Mouse (Mus musculus): Measurements from ENCODE around the gene 1700047I17Rik2. TPM values are rescaled to one million over a fixed set of nuclear protein-coding genes. Genes with fewer than 3 reads are reported as not detected.
"Not testable (repeated sequence)": the region's sequence is repeated elsewhere in the genome, so short reads cannot be mapped to it uniquely, and the experiment has no call there.

The 1700047I17Rik2 gene
- not detected in 2 replicates for polyA plus RNA-seq (2015; fragmentation: Nextera tagmentation; extraction: Ambion mirVana)

DNA sequence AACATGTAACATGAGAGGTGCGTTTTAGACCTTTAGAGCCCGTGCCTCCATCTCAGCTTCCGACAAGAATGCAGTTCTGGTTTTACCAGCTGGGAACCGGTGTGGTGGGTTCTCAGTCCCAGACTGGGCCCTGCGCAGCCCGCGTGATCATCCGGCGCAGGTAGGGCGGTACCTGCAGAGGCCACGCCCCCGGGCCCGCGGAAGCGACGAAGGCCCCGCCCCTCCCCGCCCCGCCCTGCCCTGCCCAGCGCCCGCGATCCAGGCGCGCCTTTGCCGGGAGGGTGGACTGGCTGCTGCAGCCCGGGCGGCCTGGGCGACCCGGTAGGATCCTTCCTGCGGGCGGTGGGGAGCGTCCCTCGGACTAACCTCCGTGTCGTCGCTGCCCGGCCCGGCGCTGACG is at the start of gene 1700047I17Rik2:
Gene 1700047I17Rik2 (plus strand): TSS at position 287 of the 400 bp plus-strand sequence.
- not testable (repeated sequence) for H3K27ac ChIP-seq; H3K9ac ChIP-seq; H3K9me3 ChIP-seq (replicated peaks); H3K36me3 ChIP-seq; H3K27me3 ChIP-seq; H3K4me1 ChIP-seq (replicated peaks); H3K4me2 ChIP-seq; H3K4me3 ChIP-seq
- no CpG with 5 or more reads among the region's 40 CpGs for WGBS
- peak; percentile 96 for ATAC-seq (replicated peaks; ENCODE audit: insufficient number of reproducible peaks, insufficient read depth, low FRiP score, low read depth)

DNA sequence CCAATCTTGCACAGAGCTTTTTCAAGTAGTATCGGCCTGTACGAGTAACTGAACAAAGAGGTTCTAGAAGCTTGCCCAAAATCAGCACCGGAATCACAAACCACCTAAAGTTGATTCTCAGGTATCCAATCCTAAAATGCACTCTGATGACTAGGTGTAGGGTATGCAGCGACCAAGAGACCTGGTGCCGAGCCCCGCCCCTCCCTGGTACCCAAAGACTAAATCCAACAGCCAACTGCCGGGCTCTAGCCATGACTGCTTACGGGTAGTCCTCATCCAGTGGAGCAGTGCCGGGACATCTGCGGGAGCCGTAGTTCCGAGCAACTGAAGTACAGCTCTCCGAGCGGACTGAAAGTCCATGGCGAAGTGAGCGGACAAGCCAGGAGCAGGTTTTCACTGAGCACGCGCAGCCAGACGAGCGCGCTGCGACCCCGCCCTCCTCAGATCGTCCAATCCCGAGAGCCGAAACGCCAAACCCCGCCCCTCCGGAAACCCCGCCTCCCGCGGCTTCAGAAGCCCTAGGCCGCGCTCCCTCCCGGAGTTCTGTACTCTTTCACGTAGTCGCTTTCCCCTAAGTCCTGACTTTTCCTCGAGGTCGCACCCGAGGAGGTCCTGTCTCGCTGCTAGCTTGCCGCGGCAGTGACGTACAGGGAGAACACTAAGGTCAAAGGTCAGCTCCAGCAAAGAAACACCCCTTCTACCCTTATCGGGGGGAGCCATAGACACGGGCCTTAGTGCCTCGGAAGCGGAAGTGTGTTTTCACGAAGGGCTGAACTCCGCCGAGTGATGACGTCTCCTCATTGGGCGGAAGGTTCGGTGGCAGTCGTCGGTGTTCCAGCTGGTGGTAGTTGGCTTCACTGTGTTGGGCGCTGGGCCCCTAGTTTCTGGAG is 44.6 kb upstream of the 1700047I17Rik2 start, which contains the start of gene Srp54b:
Gene Srp54b (plus strand): TSS at position 546 of the 890 bp plus-strand sequence.
- no CpG with 5 or more reads among the region's 57 CpGs for WGBS
- H3K4me3 ChIP-seq: peak within 1 kb of the TSS; percentile 39
- H3K4me1 ChIP-seq (replicated peaks); H3K4me2 ChIP-seq; H3K9me3 ChIP-seq (replicated peaks); H3K27me3 ChIP-seq; H3K9ac ChIP-seq; H3K27ac ChIP-seq; H3K36me3 ChIP-seq: not testable (repeated sequence)
- peak; percentile 96 for ATAC-seq (replicated peaks; ENCODE audit: insufficient number of reproducible peaks, insufficient read depth, low FRiP score, low read depth)

DNA sequence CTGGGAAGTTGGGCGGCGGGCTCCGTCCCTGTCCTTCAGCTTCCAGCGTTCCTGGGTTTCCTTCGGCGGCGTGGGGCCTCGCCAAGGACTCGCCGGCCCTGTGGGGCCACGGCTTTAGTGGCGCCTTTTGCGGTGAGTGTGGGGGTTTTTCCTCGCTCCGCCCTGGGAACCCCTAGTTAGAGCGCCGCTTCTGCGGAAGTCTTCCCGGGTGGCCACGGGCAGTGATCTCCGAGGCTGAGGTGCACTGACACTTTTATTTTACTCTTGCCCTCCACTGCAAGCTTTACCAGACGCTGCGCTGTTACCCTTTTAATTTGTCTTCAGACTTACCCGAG is 44.0 kb upstream of the 1700047I17Rik2 start:
- H3K4me2 ChIP-seq; H3K9ac ChIP-seq; H3K27me3 ChIP-seq; H3K36me3 ChIP-seq; H3K27ac ChIP-seq; H3K9me3 ChIP-seq (replicated peaks); H3K4me1 ChIP-seq (replicated peaks): not testable (repeated sequence)
- H3K4me3 ChIP-seq: peak overlapping the region; percentile 39
- WGBS: under 1% methylated on average over 10 of the region's 24 CpGs
- peak; percentile 36 for ATAC-seq (replicated peaks; ENCODE audit: insufficient number of reproducible peaks, insufficient read depth, low FRiP score, low read depth)

DNA sequence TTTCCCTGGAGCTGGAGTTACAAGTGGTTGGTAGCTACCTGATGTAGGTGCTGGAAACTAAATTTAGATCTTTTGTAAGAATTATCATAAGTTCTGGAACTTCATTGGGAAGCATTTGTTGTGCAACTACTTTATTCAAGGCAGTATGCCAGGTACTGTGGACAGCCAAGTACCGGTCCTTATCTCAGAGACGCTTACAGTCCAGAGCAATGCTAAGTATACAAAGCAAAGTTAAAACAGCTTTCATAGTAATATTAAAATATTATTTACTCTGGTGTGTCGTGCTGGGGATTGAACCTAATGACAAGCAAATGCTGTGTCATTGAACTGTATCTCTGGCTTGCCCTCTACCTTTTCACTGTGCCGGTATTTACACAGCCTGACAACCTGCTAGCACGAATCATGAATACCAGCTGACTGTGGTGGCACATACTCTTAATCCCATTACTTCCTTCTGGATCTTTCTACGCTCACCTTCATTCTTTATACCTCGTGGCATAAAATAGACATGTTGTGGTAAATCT is 32.3 kb upstream of the 1700047I17Rik2 start:
- H3K9ac ChIP-seq; H3K4me1 ChIP-seq (replicated peaks); H3K36me3 ChIP-seq; H3K9me3 ChIP-seq (replicated peaks); H3K4me2 ChIP-seq; H3K4me3 ChIP-seq; H3K27ac ChIP-seq; ATAC-seq (replicated peaks; ENCODE audit: insufficient number of reproducible peaks, insufficient read depth, low FRiP score, low read depth); H3K27me3 ChIP-seq: not testable (repeated sequence)
- no CpG with 5 or more reads among the region's 7 CpGs for WGBS

DNA sequence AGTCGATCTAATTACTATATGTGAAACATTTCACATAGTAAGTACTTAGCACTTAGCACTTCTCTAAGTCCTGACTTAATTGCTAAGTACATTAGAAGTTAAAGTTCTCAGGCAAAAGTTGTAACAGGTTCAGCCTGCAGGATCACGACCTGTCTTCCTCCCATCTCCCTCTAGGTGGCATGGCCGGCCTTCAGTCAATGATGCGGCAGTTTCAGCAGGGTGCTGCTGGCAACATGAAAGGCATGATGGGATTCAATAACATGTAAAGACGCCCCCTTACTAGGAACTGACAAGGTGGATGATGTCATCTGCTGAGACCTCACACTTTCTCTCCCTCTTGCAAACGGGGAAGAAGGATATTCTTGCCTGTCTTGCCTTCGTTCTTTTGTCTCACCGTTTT is 11.7 kb upstream of the 1700047I17Rik2 start:
- ATAC-seq (replicated peaks; ENCODE audit: insufficient number of reproducible peaks, insufficient read depth, low FRiP score, low read depth); H3K9me3 ChIP-seq (replicated peaks); H3K4me2 ChIP-seq; H3K9ac ChIP-seq; H3K27ac ChIP-seq; H3K4me3 ChIP-seq; H3K36me3 ChIP-seq; H3K27me3 ChIP-seq; H3K4me1 ChIP-seq (replicated peaks): not testable (repeated sequence)
- WGBS: no CpG with 5 or more reads among the region's 8 CpGs

DNA sequence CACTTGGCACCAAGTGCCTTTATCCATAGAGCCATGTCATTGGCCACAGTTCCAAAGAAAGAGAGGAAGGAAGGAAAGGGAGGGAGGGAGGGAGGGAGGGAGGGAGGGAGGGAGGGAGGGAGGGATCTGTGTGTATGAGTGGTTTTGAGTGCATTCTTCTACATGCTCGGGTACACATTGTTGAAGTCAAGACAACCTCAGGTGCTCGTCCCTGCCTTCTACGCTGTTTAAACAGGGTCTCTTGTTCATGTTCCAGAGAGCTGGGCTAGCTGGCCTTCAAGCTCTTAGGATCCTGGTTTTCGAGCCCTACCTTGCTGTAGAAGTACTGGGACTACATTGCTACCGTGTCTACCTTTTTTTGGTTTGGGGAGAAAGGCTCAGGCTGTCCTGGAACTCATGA is 10.3 kb upstream of the 1700047I17Rik2 start:
- not testable (repeated sequence) for H3K4me1 ChIP-seq (replicated peaks); H3K9ac ChIP-seq; H3K4me2 ChIP-seq; H3K27me3 ChIP-seq; ATAC-seq (replicated peaks; ENCODE audit: insufficient number of reproducible peaks, insufficient read depth, low FRiP score, low read depth); H3K9me3 ChIP-seq (replicated peaks); H3K27ac ChIP-seq; H3K36me3 ChIP-seq; H3K4me3 ChIP-seq
- no CpG with 5 or more reads among the region's 5 CpGs for WGBS

DNA sequence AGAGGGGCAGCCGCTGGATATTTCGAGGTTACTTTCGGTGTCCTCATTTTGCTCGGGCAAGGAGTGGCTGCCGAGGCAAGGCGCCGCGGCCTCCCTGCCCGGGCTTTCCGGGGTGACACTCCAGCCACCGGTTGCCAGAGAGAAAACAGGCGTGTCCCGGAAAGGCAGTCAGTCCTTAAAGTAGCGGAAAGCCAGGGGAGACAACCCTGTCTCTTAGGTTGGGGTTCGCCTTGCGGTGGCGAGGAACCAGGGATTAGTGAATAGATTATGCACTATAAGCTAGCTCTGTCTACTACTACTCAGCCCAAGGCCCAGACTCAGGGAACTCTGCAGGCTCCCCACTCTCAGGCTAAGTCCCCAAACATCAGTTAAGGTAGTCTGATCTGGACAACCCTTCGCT is 407 bp downstream of the 1700047I17Rik2 start:
- WGBS: no CpG with 5 or more reads among the region's 18 CpGs
- H3K27ac ChIP-seq: not testable (repeated sequence)
- peak; percentile 44 for ATAC-seq (replicated peaks; ENCODE audit: insufficient number of reproducible peaks, insufficient read depth, low FRiP score, low read depth)

DNA sequence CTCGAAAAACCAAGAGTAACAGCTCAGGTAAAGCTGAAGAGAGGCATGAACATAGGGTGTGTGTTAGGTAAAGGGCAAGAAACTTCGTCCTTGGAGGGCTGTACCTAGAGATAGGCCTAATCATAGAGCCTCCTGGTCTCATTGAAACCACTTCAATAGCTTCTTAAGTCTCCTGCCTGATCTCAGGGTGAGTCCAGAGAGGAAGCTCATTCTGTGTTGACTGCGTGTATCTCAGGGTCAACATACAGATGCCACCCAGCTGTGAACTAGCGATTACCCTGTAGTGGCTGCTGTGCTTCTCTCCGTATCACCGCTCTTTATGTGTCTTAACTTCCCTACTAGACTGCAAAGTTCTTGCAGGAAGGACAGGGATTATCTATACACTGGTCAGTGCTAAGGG is 13.6 kb downstream of the 1700047I17Rik2 start:
- H3K4me3 ChIP-seq; ATAC-seq (replicated peaks; ENCODE audit: insufficient number of reproducible peaks, insufficient read depth, low FRiP score, low read depth); H3K27ac ChIP-seq; H3K36me3 ChIP-seq; H3K27me3 ChIP-seq; H3K9ac ChIP-seq; H3K4me1 ChIP-seq (replicated peaks); H3K4me2 ChIP-seq; H3K9me3 ChIP-seq (replicated peaks): not testable (repeated sequence)
- no CpG with 5 or more reads among the region's 6 CpGs for WGBS

More for the DNA sequence above, 407 bp downstream of the 1700047I17Rik2 start:
- H3K36me3 ChIP-seq; H3K27me3 ChIP-seq; H3K9me3 ChIP-seq (replicated peaks); H3K4me3 ChIP-seq; H3K4me1 ChIP-seq (replicated peaks); H3K9ac ChIP-seq; H3K4me2 ChIP-seq: not testable (repeated sequence)

DNA sequence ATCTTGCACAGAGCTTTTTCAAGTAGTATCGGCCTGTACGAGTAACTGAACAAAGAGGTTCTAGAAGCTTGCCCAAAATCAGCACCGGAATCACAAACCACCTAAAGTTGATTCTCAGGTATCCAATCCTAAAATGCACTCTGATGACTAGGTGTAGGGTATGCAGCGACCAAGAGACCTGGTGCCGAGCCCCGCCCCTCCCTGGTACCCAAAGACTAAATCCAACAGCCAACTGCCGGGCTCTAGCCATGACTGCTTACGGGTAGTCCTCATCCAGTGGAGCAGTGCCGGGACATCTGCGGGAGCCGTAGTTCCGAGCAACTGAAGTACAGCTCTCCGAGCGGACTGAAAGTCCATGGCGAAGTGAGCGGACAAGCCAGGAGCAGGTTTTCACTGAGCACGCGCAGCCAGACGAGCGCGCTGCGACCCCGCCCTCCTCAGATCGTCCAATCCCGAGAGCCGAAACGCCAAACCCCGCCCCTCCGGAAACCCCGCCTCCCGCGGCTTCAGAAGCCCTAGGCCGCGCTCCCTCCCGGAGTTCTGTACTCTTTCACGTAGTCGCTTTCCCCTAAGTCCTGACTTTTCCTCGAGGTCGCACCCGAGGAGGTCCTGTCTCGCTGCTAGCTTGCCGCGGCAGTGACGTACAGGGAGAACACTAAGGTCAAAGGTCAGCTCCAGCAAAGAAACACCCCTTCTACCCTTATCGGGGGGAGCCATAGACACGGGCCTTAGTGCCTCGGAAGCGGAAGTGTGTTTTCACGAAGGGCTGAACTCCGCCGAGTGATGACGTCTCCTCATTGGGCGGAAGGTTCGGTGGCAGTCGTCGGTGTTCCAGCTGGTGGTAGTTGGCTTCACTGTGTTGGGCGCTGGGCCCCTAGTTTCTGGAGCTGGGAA is 30.5 kb downstream of the 1700047I17Rik2 start, which contains the start of gene Srp54c:
Gene Srp54c (plus strand): TSS at position 543 of the 894 bp plus-strand sequence.
- not testable (repeated sequence) for H3K9me3 ChIP-seq (replicated peaks); H3K27me3 ChIP-seq; H3K27ac ChIP-seq; H3K4me2 ChIP-seq; H3K9ac ChIP-seq; H3K4me1 ChIP-seq (replicated peaks); H3K36me3 ChIP-seq
- H3K4me3 ChIP-seq: peak within 1 kb of the TSS; percentile 46
- no CpG with 5 or more reads among the region's 57 CpGs for WGBS
- ATAC-seq (replicated peaks; ENCODE audit: insufficient number of reproducible peaks, insufficient read depth, low FRiP score, low read depth): peak; percentile 98

DNA sequence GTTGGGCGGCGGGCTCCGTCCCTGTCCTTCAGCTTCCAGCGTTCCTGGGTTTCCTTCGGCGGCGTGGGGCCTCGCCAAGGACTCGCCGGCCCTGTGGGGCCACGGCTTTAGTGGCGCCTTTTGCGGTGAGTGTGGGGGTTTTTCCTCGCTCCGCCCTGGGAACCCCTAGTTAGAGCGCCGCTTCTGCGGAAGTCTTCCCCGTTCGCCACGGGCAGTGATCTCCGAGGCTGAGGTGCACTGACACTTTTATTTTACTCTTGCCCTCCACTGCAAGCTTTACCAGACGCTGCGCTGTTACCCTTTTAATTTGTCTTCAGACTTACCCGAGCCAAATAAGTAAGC is 31.1 kb downstream of the 1700047I17Rik2 start:
- H3K36me3 ChIP-seq; H3K9ac ChIP-seq; H3K9me3 ChIP-seq (replicated peaks); H3K27ac ChIP-seq; H3K27me3 ChIP-seq; H3K4me2 ChIP-seq; H3K4me1 ChIP-seq (replicated peaks): not testable (repeated sequence)
- H3K4me3 ChIP-seq: peak overlapping the region; percentile 46
- WGBS: 0% methylated on average over 15 of the region's 25 CpGs
- peak; percentile 28 for ATAC-seq (replicated peaks; ENCODE audit: insufficient number of reproducible peaks, insufficient read depth, low FRiP score, low read depth)

DNA sequence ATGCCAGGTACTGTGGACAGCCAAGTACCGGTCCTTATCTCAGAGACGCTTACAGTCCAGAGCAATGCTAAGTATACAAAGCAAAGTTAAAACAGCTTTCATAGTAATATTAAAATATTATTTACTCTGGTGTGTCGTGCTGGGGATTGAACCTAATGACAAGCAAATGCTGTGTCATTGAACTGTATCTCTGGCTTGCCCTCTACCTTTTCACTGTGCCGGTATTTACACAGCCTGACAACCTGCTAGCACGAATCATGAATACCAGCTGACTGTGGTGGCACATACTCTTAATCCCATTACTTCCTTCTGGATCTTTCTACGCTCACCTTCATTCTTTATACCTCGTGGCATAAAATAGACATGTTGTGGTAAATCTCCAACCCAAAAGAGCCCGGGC is 42.9 kb downstream of the 1700047I17Rik2 start:
- ATAC-seq (replicated peaks; ENCODE audit: insufficient number of reproducible peaks, insufficient read depth, low FRiP score, low read depth); H3K4me1 ChIP-seq (replicated peaks): not testable (repeated sequence)

More for the DNA sequence above, 42.9 kb downstream of the 1700047I17Rik2 start:
- no CpG with 5 or more reads among the region's 8 CpGs for WGBS
- H3K9ac ChIP-seq; H3K36me3 ChIP-seq; H3K4me2 ChIP-seq; H3K27me3 ChIP-seq; H3K4me3 ChIP-seq; H3K27ac ChIP-seq; H3K9me3 ChIP-seq (replicated peaks): not testable (repeated sequence)

Measured in heart, embryonic 15.5 days (tissue).